Mouse (Mus musculus): ENCODE data around the gene Mrpl12.

DNA sequence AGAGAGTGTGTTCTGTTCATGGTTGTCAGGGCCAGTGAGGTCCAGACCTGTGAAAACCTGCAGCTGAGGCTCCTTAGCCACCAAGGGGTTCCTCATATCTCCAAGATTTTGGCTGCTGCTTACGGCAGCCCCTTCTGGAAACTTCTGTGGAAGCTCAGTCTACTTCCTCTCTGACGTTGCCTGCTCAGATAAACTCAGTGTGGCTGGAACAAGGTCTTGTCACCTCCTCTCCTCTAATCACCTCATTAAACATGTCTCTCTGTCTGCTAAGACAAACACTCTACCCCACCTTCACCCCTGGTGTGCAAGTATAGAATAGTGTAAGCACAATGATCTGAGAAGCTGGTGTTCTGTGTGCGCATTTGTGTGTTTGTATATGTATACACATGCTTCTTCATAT is 38.9 kb upstream of the Mrpl12 start:
- no peak for TF ChIP-seq CTCF (IDR thresholded peaks at IDR 0.05; ENCODE audit: extremely low read depth, insufficient read depth, insufficient read length, insufficient replicate concordance)
- no peak for TF ChIP-seq POLR2A (IDR thresholded peaks at IDR 0.05; ENCODE audit: low read depth, low read length)
